Mouse (Mus musculus): ENCODE measurements around the gene Sema3c.

GRCm38 (mm10) chr5:17766006-17766677 lies 192.1 kb downstream of the Sema3c start:
- TF ChIP-seq CTCF (IDR thresholded peaks at IDR 0.05; ENCODE audit: control insufficient read depth, insufficient read depth, insufficient read length) (no peak), MYOD1 (IDR thresholded peaks at IDR 0.05; ENCODE audit: control insufficient read depth, insufficient read length, low read depth) (no peak)
